Mouse (Mus musculus) Patski (cell line): Measurements from ENCODE around the gene Erg. TPM values are rescaled to one million over a fixed set of nuclear protein-coding genes. Genes with fewer than 3 reads are reported as not detected.
A peak's percentile ranks its signal among the peaks of the same experiment; 100 is the strongest.

Source experiments
- ATAC-seq: fragments of 100-300 bp; one replicate; pipeline ENCODE4 v1.8.0; 2021
- CTCF ChIA-PET: fragments of 350-600 bp; sonication (Branson Sonifier 250); formaldehyde crosslinking; loops from one replicate; lab custom pipeline; 2022; ENCODE audit warnings: inconsistent platforms; lab: Charles Lee
- POLR2A ChIA-PET: fragments of 350-600 bp; sonication (Branson Sonifier 250); formaldehyde crosslinking; loops from one replicate; lab custom pipeline; 2022; ENCODE audit warnings: antibody characterized with exemption, inconsistent platforms; lab: Charles Lee
- DNase-seq: peaks from one replicate; pipeline ENCODE4 v3.0.0-alpha.2; 2011; ENCODE audit warnings: low read depth, low spot score
- H3K27me3 ChIP-seq: fragments of 371-371 bp; one replicate; pipeline ENCODE4 v1.5.1; 2021
- CTCF ChIP-seq: fragments of 100-300 bp; IDR thresholded peaks from one replicate; pipeline ENCODE4 v1.5.1; 2021
- in situ Hi-C: fragments of 300-500 bp; cut with MboI; formaldehyde crosslinking; loops from 3 replicates; pipeline ENCODE4 v1.11.1; 2018; ENCODE audit warnings: low pct_unique_long_range_greater_than_20kb, mixed read lengths
- polyA plus RNA-seq: library from polyadenylated mRNA; unstranded; gene quantifications from one replicate; pipeline ENCODE4 v1.2.3, GENCODE M21; 2021

Gene Erg
- polyA plus RNA-seq, 1 experiment from 2014 or later: not detected

GRCm38 (mm10) chr16:95585541-95586310, 667 bp downstream of the Erg start:
- DNase-seq (no peak), ATAC-seq (peak; percentile 47)
- no peak for TF ChIP-seq CTCF
- H3K27me3 ChIP-seq: peaks cover 81% of the 10 kb centered on the region
- ChIA-PET POLR2A (no interaction called here), CTCF (no interaction called here)
- in situ Hi-C loops: no loop called here

- in situ Hi-C loops: no loop called here
- DNase-seq (no peak), ATAC-seq (no peak)
- H3K27me3 ChIP-seq: peaks cover 76% of the 10 kb centered on the region
- ChIA-PET CTCF (no interaction called here), POLR2A (no interaction called here)
- no peak for TF ChIP-seq CTCF
These were observed 1.5 kb downstream of the Erg start for GRCm38 (mm10) chr16:95584751-95585528.

- peaks cover 45% of the 10 kb centered on the region for H3K27me3 ChIP-seq
- TF ChIP-seq CTCF: no peak
- in situ Hi-C loops: loop anchor here (10.0 kb wide), 1 partner anchor 224 kb away; no protein-coding TSS in a partner anchor
- ATAC-seq (no peak), DNase-seq (no peak)
- CTCF ChIA-PET: no interaction called here
- POLR2A ChIA-PET: no interaction called here
These were observed 7.1 kb downstream of the Erg start for GRCm38 (mm10) chr16:95579289-95579688.

- ChIA-PET CTCF (no interaction called here), POLR2A (no interaction called here)
- in situ Hi-C loops: loop anchor here (10.0 kb wide), 1 partner anchor 218 kb away; no protein-coding TSS in a partner anchor
- ATAC-seq (no peak), DNase-seq (no peak)
- H3K27me3 ChIP-seq: peaks cover 20% of the 10 kb centered on the region
- no peak for TF ChIP-seq CTCF
These were observed 13.2 kb downstream of the Erg start for GRCm38 (mm10) chr16:95573163-95573562.

GRCm38 (mm10) chr16:95570616-95571015, 15.8 kb downstream of the Erg start:
- ChIA-PET POLR2A (no interaction called here), CTCF (no interaction called here)
- H3K27me3 ChIP-seq: peaks cover 12% of the 10 kb centered on the region
- no peak for ATAC-seq
- DNase-seq: no peak
- peak; percentile 76 for TF ChIP-seq CTCF
- in situ Hi-C loops: loop anchor here (10.0 kb wide), 1 partner anchor 216 kb away; no protein-coding TSS in a partner anchor

- ATAC-seq: no peak
- in situ Hi-C loops: no loop called here
- ChIA-PET POLR2A (no interaction called here), CTCF (no interaction called here)
- no peak for DNase-seq
- peaks cover 20% of the 10 kb centered on the region for H3K27me3 ChIP-seq
- no peak for TF ChIP-seq CTCF
These were observed 29.6 kb downstream of the Erg start for GRCm38 (mm10) chr16:95556834-95557233.

- no peak for DNase-seq
- in situ Hi-C loops: no loop called here
- ATAC-seq: no peak
- H3K27me3 ChIP-seq: peaks cover 23% of the 10 kb centered on the region
- ChIA-PET POLR2A (no interaction called here), CTCF (no interaction called here)
- TF ChIP-seq CTCF: no peak
These were observed 33.3 kb downstream of the Erg start for GRCm38 (mm10) chr16:95553136-95553535.

- in situ Hi-C loops: no loop called here
- ATAC-seq: no peak
- H3K27me3 ChIP-seq: peaks cover 24% of the 10 kb centered on the region
- POLR2A ChIA-PET: no interaction called here
- no peak for TF ChIP-seq CTCF
- DNase-seq: no peak
- CTCF ChIA-PET: no interaction called here
These were observed 33.9 kb downstream of the Erg start for GRCm38 (mm10) chr16:95552495-95552894.

GRCm38 (mm10) chr16:95550496-95550895, 35.9 kb downstream of the Erg start:
- in situ Hi-C loops: no loop called here
- CTCF ChIA-PET: no interaction called here
- no peak for TF ChIP-seq CTCF
- POLR2A ChIA-PET: no interaction called here
- peaks cover 28% of the 10 kb centered on the region for H3K27me3 ChIP-seq
- ATAC-seq: no peak
- DNase-seq: no peak

- ChIA-PET CTCF (no interaction called here), POLR2A (no interaction called here)
- peaks cover 48% of the 10 kb centered on the region for H3K27me3 ChIP-seq
- in situ Hi-C loops: no loop called here
- ATAC-seq (no peak), DNase-seq (no peak)
- no peak for TF ChIP-seq CTCF
These were observed 41.6 kb downstream of the Erg start for GRCm38 (mm10) chr16:95544753-95545152.

GRCm38 (mm10) chr16:95543471-95543870, 42.9 kb downstream of the Erg start:
- POLR2A ChIA-PET: no interaction called here
- DNase-seq (no peak), ATAC-seq (no peak)
- TF ChIP-seq CTCF: no peak
- CTCF ChIA-PET: no interaction called here
- in situ Hi-C loops: no loop called here
- H3K27me3 ChIP-seq: peaks cover 52% of the 10 kb centered on the region
